Mouse (Mus musculus) forebrain, postnatal 0 days (tissue): ENCODE measurements around the gene Meig1. TPM values are rescaled to one million over a fixed set of nuclear protein-coding genes. Genes with fewer than 3 reads are reported as not detected.

ENCODE experiments used
- ATAC-seq: fragments of 200-750 bp; cut with Nextera tagmentation; 2 replicates; pipeline ENCODE4 v1.8.0; 2017; ENCODE audit warnings: mild to moderate bottlenecking, moderate library complexity
- DNase-seq: peaks from one replicate; pipeline ENCODE4 v3.0.0-alpha.2; 2015
- H3K27ac ChIP-seq: fragments of 300-500 bp; sonication (generic); 2 replicates; pipeline ENCODE4 v1.5.1; 2014; ENCODE audit warnings: low read depth, mild to moderate bottlenecking, antibody characterized with exemption, low read length, moderate library complexity, mixed read lengths
- H3K27me3 ChIP-seq: fragments of 300-500 bp; sonication (generic); 2 replicates; pipeline ENCODE4 v1.6.1; 2014; ENCODE audit warnings: mild to moderate bottlenecking, low read length, mixed read lengths; ENCODE audit not compliant: insufficient read depth
- H3K36me3 ChIP-seq: fragments of 300-500 bp; sonication (generic); 2 replicates; pipeline ENCODE4 v1.6.1; 2014; ENCODE audit warnings: mild to moderate bottlenecking, moderate library complexity; ENCODE audit not compliant: insufficient read depth
- H3K4me1 ChIP-seq: fragments of 300-500 bp; sonication (generic); 2 replicates; pipeline ENCODE4 v1.6.1; 2014; ENCODE audit warnings: antibody characterized with exemption; ENCODE audit not compliant: insufficient read depth
- H3K4me2 ChIP-seq: fragments of 300-500 bp; sonication (generic); 2 replicates; pipeline ENCODE4 v1.6.1; 2014; ENCODE audit warnings: low read depth, mild to moderate bottlenecking, moderate library complexity
- H3K4me3 ChIP-seq: fragments of 300-500 bp; sonication (generic); 2 replicates; pipeline ENCODE4 v1.5.1; 2014; ENCODE audit warnings: low read depth, low read length, mixed read lengths
- H3K9ac ChIP-seq: fragments of 300-500 bp; sonication (generic); 2 replicates; pipeline ENCODE4 v1.6.1; 2014; ENCODE audit warnings: mild to moderate bottlenecking
- H3K9me3 ChIP-seq: fragments of 300-500 bp; sonication (generic); 2 replicates; pipeline ENCODE4 v1.6.1; 2016; ENCODE audit warnings: low read length
- CTCF ChIP-seq: sonication (generic); IDR thresholded peaks from 2 replicates; pipeline ENCODE4 v1.5.1; 2016; ENCODE audit warnings: antibody characterized with exemption, control low read depth, low read depth
- WGBS: fragments of 180-500 bp; shearing (Covaris S2); extraction: QIAGEN DNeasy Blood & Tissue Kit; methylation state at CpG from one replicate; pipeline ENCODE4 v1.1.7; 2014; 5-methylcytosine and 5-hydroxymethylcytosine counted together
- polyA plus RNA-seq: library from polyadenylated mRNA; unstranded; fragments of >200 nt; fragmentation: Nextera tagmentation; extraction: Ambion mirVana; gene quantifications from 2 replicates; pipeline ENCODE4 v1.2.1, GENCODE M21; 2015
- total RNA-seq: library from RNA; depleted of rRNA; stranded (reverse); fragments of >200 nt; gene quantifications from 2 replicates; pipeline ENCODE4 v1.2.3, GENCODE M21; 2014

The Meig1 gene
- total and polyA plus RNA-seq, 2 experiments from 2014 or later = 6.4 to 25.3 TPM

GRCm38 (mm10) chr2:3435369-3436061 is 13.1 kb upstream of the Meig1 start:
- Histone ChIP-seq H3K4me2 (no peak overlapping the region), H3K4me1 (no peaks in the 10 kb centered on the region), H3K36me3 (peaks cover 17% of the 10 kb centered on the region), H3K9ac (no peak overlapping the region), H3K27ac (no peak overlapping the region), H3K4me3 (no peak overlapping the region), H3K27me3 (no peaks in the 10 kb centered on the region), H3K9me3 (no peaks in the 10 kb centered on the region)
- DNase-seq = no peak
- 89% methylated on average over 6 of the region's 6 CpGs for WGBS
- ATAC-seq = no peak
- no peak for TF ChIP-seq CTCF

- H3K27ac ChIP-seq = no peak overlapping the region
- H3K4me3 ChIP-seq = no peak overlapping the region
- H3K27me3 ChIP-seq = no peaks in the 10 kb centered on the region
- 92% methylated on average over 9 of the region's 9 CpGs for WGBS
- TF ChIP-seq CTCF = no peak
- no peaks in the 10 kb centered on the region for H3K4me1 ChIP-seq
- peaks cover 20% of the 10 kb centered on the region; the same call in 1 of the 2 replicates for H3K36me3 ChIP-seq
- no peak overlapping the region for H3K9ac ChIP-seq
- H3K4me2 ChIP-seq = no peak overlapping the region
- no peak for ATAC-seq
- DNase-seq = no peak
- H3K9me3 ChIP-seq = no peaks in the 10 kb centered on the region
Observed at GRCm38 (mm10) chr2:3430956-3431355, 8.5 kb upstream of the Meig1 start.

- 7% methylated on average over 10 of the region's 10 CpGs for WGBS
- DNase-seq = peak; percentile 9
Observed at GRCm38 (mm10) chr2:3424579-3424910, 2.1 kb upstream of the Meig1 start.

DNA sequence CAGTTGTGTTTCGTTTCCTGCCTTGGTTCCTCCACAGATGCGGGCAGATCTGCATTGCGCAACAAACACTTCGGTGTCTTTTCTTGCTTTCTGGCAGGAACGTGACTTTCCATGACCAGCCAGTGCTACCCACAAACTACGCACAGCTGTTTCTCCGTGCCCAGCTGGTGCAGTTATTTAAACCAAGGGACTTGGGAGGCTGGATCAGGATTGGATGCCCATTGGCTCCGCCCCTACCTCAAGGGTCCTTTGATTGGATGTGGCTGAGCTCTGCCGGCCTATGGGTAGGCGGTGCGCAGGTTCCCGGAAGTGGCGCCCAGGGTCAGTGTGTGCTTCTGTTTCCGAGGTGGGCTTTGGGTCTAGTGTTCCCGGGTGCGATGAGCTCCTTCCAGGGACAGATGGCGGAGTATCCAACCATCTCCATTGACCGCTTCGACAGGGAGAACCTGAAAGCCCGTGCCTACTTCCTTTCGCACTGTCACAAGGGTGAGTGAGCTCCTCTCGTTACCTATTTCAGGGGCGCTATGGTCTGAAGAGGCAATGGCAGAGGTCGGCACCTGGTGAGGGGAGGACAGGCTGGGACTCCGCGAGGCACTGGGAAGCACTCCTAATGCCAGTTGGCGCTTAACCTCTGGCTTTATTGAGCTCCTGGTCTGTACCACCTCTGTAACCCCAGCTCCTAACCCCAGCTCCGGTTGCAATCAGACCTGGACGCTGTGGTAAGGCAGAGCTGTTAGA is 1.6 kb upstream of the Meig1 start, which contains the start of gene Dclre1c:
Gene Dclre1c (plus strand): TSS at position 291 of the 738 bp plus-strand sequence.
- DNase-seq (peak; percentile 91), ATAC-seq (peak; percentile 99)
- no peaks in the 10 kb centered on the region for H3K27me3 ChIP-seq
- peak within 1 kb of the TSS; percentile 38 for H3K9ac ChIP-seq
- H3K27ac ChIP-seq = no peak within 1 kb of the TSS
- H3K4me1 ChIP-seq = no peaks in the 10 kb centered on the region
- no peak for TF ChIP-seq CTCF
- H3K4me3 ChIP-seq = peak within 1 kb of the TSS; percentile 63
- H3K4me2 ChIP-seq = peak within 1 kb of the TSS; percentile 95
- under 1% methylated on average over 29 of the region's 29 CpGs for WGBS
- peaks cover 6% of the 10 kb centered on the region; the same call in 1 of the 2 replicates for H3K36me3 ChIP-seq
- H3K9me3 ChIP-seq = no peaks in the 10 kb centered on the region

More at GRCm38 (mm10) chr2:3424579-3424910, 2.1 kb upstream of the Meig1 start:
- Histone ChIP-seq H3K36me3 (peaks cover 12% of the 10 kb centered on the region; the same call in 1 of the 2 replicates), H3K4me2 (peak overlapping the region; percentile 95), H3K4me3 (peak overlapping the region; percentile 63), H3K27ac (no peak overlapping the region), H3K9ac (peak overlapping the region; percentile 38), H3K4me1 (no peaks in the 10 kb centered on the region), H3K27me3 (no peaks in the 10 kb centered on the region), H3K9me3 (no peaks in the 10 kb centered on the region)
- no peak for ATAC-seq
- no peak for TF ChIP-seq CTCF

- H3K27me3 ChIP-seq = no peaks in the 10 kb centered on the region
- no peaks in the 10 kb centered on the region for H3K9me3 ChIP-seq
- TF ChIP-seq CTCF = no peak
- H3K4me3 ChIP-seq = no peak overlapping the region
- ATAC-seq (no peak), DNase-seq (peak; percentile 31)
- 36% methylated on average over 4 of the region's 4 CpGs for WGBS
- H3K4me1 ChIP-seq = no peaks in the 10 kb centered on the region
- H3K9ac ChIP-seq = no peak overlapping the region
- no peak overlapping the region for H3K27ac ChIP-seq
- no peaks in the 10 kb centered on the region for H3K36me3 ChIP-seq
- no peak overlapping the region for H3K4me2 ChIP-seq
Observed at GRCm38 (mm10) chr2:3420157-3420556, 2.3 kb downstream of the Meig1 start.

GRCm38 (mm10) chr2:3418883-3419431 is 3.5 kb downstream of the Meig1 start:
- Histone ChIP-seq H3K4me1 (no peaks in the 10 kb centered on the region), H3K27me3 (no peaks in the 10 kb centered on the region), H3K4me2 (peak overlapping the region; percentile 59), H3K4me3 (peak overlapping the region; percentile 49), H3K9me3 (no peaks in the 10 kb centered on the region), H3K9ac (peak overlapping the region; percentile 48), H3K36me3 (no peaks in the 10 kb centered on the region), H3K27ac (no peak overlapping the region)
- peak; percentile 94 for DNase-seq
- TF ChIP-seq CTCF = peak; percentile 28
- peak; percentile 90 for ATAC-seq
- 2% methylated on average over 38 of the region's 38 CpGs for WGBS

DNA sequence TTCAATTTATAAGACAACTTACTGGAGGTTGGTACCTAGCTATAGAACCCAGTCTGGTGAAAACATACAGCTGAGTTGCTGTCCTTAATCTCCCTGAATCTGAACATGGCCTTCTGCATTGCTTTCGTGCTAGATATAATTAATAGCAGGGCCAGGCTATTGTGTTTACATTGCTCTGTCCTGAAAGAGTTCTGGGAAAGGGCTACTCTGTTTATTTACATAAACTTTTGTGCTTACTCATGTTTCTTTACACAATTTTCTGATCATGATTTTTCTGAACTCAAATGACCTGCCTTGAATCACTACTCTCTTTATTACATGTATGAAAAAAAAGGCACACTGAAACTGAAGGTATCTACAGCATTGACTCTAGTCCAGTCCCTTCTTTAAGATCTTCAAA is 6.8 kb downstream of the Meig1 start:
- ATAC-seq (no peak), DNase-seq (no peak)
- Histone ChIP-seq H3K9me3 (no peaks in the 10 kb centered on the region), H3K27ac (no peak overlapping the region), H3K36me3 (no peaks in the 10 kb centered on the region), H3K9ac (no peak overlapping the region), H3K27me3 (no peaks in the 10 kb centered on the region), H3K4me2 (no peak overlapping the region), H3K4me1 (no peaks in the 10 kb centered on the region), H3K4me3 (no peak overlapping the region)
- TF ChIP-seq CTCF = no peak
- 67% methylated on average over 1 of the region's 1 CpGs for WGBS
